Mouse (Mus musculus) left cerebral cortex, adult 11 months (tissue): ENCODE data around the gene Fgfr2.
"Not testable (repeated sequence)": the region's sequence is repeated elsewhere in the genome, so short reads cannot be mapped to it uniquely, and the experiment has no call there.

Source experiments
- DNase-seq: peaks from one replicate; pipeline ENCODE4 v3.0.0; 2022; ENCODE audit warnings: low spot score

Gene Fgfr2

DNA sequence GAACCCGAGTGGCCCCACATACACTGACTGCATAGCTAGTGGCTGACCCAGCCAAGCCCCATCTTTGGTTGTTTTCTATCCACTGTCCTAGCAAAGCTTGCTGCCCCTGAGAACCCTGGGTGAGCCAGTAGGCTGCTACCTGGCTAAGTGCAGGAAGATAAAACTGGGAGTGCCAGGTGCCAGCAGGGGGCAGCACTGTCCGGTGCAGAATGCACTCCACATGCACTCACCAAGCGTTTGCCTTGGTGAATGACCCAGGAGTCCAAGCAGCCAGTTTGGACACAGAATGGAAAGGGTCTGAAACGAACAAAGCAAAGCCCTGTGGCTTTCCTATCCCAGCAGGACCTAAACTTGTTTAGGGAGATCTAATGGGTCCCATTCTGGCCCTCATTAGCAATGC, 1940.5 kb downstream of the Fgfr2 start:
- no peak for DNase-seq

DNA sequence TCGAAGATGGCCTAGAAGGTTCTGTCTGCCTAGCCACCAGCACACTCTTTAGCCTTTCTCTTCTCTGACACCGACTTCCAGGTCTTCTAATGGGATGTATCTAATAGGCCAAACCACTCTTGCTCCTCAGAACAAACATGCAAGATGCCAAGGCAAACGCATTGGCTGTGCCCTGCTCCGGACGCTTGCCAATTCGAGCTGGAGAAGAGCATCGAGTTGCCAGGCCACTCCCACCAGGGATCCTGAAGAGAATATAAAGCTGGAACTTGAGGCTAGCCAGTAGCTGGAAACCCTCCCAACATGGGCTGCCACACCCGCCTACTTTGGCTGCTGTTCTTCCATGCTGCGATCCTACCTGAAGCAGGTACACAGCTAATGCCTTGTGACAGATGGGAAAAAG, 1949.0 kb downstream of the Fgfr2 start, which contains the start of gene 5430419D17Rik:
TSS of gene 5430419D17Rik (plus strand) at position 282 of the 400 bp plus-strand sequence.
- DNase-seq, result no peak

DNA sequence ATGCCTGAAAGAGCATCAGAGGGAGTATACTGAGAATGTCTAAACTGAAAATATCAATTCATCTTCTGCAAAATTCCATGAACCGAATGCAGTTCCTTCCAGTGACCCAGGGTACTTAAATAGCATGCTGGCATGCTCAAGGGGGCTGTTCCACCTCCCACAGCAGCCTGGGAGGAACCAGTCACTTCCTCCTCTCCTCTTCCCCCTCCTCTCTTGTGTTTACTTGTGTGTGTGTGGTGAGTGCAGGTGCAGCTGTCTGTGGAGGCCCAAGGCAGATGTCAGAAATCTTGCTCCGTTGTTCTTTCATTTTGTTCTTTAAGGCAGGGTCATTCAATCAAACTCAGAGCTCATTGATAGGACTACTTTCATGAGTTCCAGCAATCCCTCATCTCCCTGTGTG, 1954.1 kb downstream of the Fgfr2 start:
- DNase-seq, result no peak

DNA sequence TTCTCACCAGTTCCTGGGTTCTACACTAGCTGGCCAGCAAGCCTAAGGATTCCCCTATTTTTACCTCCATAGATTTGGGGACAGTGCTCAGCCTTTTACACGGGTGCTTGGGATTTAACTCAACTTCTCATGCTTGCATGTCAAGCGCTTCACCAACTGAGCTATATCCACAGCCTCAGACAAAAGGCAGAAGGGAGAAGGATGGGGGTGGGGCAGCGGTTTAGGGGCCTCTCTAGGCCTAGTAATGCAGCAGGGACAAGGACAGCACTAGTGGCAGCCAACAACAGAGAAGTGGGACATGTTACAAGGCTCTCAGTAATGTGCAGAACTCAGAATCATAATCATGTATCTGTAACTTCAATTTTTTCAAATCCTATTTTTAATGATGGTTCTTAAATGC, 1955.4 kb downstream of the Fgfr2 start:
- DNase-seq, result no peak

DNA sequence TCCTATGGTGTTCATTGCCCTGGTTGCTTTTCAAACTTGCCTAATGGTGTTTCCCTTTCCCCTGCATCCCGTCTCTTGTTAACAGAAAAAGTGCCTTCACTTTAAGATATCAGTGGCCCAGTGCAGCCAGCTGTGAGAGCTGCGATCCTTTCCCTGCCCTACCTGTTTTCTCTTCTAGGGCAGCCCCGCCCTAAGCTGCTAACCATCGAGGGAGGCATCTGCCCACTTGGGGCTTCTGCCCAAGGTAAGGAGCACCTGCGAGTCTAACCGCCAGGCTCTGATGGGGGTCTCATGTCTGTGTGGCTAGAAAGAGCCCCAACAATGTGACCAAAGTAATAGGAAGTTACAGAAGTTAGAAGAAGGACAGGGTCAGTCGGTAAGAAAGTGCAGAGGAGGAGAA, 1960.9 kb downstream of the Fgfr2 start:
- DNase-seq, result no peak

DNA sequence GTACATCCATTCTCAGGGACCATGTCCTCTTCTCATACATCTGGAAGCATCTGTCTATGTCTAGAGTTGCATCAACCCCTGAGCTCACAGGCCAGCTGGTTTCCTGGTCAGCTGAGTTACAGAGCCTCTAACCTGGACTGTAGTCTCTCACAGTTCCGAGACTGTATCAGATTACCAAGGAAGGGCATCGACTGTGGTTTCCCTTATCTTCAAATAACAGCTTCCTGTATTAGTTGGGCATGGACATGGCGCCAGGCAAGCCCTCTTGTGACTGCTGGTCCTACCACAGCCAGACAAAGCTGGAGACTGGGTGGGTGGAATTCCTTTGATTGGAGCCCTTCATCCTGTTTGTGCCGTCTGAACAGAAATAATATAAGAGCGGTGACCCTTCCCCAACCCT, 1970.1 kb downstream of the Fgfr2 start:
- DNase-seq, result no peak

DNA sequence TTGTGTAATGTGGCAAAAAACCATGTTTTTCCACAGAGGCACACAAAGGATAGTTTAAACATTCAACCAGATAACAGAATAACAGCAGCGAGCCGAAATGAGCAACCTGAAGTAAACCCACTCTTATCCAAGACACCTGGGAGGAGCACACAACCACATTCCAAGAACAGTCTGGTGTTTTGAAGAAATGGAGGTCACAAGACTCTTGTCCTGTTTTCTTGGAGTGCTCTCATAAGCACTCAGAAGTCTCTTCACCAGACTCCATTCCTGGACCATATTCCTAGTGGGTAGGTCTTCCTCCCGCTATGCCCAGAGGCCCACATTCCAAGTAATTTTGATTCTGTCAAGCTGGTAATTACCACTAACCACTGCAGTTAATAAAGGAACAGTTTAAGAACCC, 1973.0 kb downstream of the Fgfr2 start:
- DNase-seq, result no peak

DNA sequence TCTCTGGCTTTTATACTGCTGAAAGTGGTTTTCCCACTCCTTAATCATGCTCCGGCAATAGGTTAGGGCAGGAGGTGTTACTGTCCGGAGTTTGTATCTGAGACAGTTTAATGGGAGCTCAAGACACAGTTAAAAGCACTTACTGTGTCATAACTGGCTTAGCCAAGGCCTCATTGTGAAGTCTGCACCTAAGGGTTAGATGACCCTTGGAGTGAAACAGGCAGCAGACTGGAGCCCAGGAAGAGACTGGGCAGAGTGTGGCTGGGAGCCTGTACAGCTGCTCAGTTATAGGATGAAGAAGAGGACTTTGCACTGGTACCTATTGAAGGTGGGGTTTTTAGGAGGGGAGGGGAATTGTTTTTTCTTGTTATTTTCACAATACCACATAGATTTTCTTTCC, 1976.9 kb downstream of the Fgfr2 start, which contains the start of gene 4933402N03Rik:
TSS of gene 4933402N03Rik (minus strand) at position 101 of the 400 bp plus-strand sequence.
- no peak for DNase-seq

DNA sequence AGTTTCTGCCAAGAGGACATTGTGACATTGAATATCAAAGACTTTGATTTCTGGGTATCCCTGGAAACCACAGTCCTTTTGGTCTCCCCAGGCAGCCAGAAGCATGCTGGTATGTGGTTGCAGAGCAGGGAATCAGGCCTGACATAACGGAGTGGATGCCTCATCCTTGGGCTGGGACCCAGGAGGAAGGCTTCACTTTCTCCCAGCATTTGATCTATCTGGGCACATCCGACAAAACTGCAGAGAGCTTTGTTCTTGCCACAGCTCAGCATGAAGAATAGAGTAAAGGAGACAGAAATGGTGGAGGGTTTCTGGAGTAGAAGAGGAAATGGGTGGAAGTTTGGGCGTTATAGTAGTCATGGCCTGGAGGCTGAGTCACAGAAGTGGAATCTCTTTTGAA, 1990.0 kb downstream of the Fgfr2 start:
- no peak for DNase-seq

DNA sequence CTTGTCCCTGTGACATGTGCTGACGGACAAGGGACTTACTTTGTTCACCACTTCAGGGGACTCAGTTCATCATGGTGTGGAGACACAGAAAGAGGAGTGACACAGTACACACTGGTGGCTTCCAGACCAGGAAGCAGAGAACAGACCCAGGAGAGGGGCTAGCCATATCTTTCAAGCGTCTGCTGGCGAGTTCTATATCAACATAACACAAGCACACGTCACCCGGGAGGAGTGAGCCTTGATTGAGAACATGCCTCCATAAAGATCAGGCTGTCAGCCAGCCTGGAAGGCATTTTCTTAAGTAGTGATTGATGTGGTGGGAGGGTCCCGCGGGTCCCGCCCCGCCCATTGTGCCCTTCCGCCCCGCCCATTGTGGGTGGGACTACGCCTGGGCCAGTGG, 1993.1 kb downstream of the Fgfr2 start:
- no peak for DNase-seq

DNA sequence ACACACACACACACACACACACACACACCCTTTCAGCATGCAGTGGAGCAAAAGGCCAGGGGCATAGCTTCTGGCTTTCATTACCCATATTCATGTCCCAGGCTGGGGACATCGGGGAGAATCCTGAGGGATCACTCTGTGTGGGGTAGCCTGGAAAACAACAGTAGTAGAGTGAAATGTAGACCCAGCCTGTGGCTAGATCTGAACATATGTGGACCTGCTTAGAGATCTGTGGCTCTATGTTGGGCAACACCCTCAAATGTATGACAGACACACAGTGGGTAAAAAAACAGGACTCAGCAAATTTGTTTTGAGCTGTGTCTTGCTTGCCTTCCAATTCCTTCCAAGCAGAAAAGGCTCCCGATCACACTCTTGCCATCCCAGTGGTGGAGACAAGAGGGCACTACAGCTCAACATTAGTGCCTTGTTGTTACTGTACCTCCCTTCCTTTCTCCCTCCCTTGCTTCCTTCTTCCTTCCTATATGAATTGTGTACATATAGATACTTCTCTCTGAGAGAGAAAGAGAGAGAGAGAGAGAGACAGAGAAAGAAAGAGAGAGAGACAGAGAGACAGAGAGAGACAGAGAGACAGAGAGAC, 2000.8 kb downstream of the Fgfr2 start:
- DNase-seq, result no peak

DNA sequence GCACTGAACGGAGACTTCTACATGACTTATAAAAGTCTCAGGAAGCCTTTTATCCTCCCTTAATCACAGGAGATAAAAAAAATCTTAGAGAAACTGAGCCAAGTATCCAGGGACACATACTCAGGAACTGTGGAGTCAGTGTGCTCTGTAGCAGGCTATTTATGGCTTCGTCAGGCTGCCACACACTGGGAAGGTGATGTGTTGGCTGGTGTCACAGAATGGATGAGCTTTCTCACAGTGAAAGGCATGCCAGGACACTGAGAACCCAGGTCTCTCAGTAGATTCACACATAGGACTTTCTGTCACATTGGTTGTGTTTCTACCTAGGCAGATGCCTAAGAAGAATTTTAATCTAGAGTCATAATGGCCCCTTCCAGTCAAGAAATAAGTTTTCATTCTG, 2008.7 kb downstream of the Fgfr2 start:
- DNase-seq, result no peak

DNA sequence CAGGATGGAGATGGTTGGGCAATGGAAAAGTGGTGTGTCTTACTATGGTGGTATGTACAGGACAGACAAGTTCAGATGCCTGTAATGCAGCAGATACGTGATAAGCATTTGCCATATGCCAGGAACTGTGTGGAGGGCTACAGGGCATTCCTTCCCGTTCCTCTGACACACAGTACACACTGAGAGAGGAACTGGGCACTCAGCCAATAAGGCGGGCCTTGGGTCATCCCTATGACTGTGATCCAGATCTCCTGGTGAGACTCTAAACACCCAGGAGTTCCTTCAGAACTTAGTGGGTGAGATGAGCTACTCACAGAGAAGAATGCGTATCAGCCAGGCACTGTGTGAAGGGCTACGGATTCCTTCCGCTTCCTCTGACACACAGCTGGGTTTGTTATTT, 2009.5 kb downstream of the Fgfr2 start:
- no peak for DNase-seq

DNA sequence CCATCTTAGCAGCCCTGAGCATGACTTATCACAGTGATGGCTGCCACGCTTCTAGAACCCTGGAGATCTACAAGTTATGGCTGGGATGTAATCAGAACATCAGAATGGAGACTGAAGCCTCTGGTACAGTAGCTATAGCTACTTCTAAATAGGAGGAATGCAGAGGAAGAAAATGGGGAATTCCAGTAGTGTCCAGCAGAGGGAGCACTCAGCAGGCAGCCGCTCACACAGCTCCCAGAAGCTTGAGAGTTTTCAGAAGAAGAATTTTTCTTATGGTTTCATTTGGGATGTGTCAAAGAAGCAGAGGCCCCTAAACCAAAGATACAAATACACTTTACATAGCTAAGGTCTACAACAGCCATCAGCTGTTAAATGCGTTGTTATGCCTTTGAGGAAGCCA, 2010.7 kb downstream of the Fgfr2 start:
- peak; percentile 42 for DNase-seq

DNA sequence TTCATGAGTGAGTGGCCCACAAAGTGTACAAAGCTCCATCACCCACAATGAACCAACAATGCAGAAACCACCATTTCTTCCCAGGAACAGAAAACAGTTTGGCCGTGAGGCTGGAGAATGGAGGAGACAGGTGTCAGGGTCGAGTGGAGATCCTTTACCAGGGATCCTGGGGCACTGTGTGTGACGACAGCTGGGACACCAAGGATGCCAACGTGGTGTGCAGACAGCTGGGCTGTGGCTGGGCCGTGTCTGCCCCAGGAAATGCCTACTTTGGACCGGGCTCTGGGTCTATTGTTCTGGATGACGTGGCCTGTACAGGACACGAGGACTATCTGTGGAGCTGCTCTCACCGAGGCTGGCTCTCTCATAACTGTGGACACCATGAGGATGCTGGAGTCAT, 2040.7 kb downstream of the Fgfr2 start:
- not testable (repeated sequence) for DNase-seq

DNA sequence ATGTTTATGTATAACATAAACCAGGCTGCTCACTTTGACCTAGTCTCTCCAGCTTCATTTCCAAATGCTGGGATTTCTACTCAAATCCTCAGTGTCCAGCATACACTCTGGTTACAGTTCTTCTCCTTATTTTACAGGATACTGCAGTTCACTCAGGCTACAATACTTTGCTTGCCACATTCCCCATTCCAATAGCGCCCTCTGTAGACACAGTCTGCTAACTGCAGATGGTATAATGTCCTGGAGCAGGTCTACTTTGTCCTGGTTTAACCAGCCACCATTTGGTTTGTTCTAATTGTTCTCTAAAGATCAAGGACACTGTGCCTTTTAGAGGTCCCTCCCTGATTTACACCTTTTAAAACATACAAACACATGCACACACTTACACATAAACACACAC, 2047.2 kb downstream of the Fgfr2 start:
- no peak for DNase-seq

DNA sequence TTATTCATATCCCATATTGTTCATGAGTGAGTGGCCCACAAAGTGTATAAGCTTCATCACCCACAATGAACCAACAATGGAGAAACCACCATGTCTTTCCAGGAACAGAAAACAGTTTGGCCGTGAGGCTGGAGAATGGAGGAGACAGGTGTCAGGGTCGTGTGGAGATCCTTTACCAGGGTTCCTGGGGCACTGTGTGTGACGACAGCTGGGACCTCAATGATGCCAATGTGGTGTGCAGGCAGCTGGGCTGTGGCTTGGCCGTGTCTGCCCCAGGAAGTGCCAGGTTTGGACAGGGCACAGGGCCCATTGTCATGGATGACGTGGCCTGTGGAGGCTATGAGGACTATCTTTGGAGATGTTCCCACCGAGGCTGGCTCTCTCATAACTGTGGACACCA, 2049.1 kb downstream of the Fgfr2 start:
- not testable (repeated sequence) for DNase-seq

DNA sequence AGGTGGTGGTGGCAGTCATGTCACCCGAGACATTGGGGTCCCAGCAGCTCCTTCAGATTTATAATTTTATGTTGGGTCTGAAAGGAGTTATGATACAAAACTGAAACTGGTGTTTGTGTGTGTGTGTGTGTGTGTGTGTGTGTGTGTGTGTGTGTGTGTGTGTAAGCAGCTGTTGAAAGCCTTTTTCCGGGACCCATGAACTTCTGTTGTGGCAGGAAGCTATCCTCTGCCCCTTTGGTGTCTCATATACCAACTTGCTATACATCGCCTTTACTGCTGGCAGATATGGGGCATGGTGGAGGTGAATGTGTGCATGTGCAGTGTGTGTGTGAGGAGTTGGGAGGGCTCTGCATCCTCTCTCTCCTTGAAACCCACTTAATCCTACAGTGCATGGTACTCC, 2049.7 kb downstream of the Fgfr2 start:
- not testable (repeated sequence) for DNase-seq

DNA sequence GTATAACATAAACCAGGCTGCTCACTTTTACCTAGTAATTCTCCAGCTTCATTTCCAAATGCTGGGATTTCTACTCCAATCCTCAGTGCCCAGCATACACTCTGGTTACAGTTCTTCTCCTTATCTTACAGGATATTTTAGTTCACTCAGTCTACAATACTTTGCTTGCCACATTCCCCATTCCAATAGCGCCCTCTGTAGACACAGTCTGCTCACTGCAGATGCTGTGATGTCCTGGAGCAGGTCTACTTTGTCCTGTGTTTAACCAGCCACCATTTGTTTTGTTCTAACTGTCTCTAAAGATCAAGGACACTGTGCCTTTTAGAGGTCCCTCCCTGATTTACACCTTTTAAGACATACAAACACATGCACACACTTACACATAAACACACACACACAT, 2055.0 kb downstream of the Fgfr2 start:
- DNase-seq, result not testable (repeated sequence)

DNA sequence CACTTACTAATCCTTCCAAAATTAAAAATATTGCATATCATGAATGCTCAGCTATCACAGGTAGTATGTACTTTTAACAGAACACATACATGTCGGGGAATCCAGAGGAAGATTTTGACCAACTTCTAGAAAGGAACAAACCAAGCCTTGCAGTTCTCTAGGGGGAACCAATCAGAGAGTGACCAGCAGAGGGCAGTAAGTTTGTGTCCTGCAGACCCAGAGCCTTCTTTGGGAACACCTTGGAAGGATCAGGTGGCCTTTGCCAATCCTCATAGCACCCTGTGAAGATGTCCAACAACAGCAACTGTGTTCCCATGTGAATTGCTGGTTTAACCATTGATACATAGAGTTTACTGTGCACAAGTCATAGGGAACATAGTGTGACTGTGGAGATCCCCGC, 2060.6 kb downstream of the Fgfr2 start:
- DNase-seq, result no peak

DNA sequence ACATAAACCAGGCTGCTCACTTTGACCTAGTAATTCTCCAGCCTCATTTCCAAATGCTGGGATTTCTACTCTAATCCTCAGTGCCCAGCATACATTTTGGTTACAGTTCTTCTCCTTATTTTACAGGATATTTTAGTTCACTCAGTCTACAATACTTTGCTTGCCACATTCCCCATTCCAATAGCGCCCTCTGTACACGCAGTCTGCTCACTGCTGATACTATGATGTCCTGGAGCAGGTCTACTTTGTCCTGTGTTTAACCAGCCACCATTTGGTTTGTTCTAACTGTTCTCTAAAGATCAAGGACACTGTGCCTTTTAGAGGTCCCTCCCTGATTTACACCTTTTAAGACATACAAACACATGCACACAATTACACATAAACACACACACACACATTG, 2063.3 kb downstream of the Fgfr2 start:
- DNase-seq, result not testable (repeated sequence)

DNA sequence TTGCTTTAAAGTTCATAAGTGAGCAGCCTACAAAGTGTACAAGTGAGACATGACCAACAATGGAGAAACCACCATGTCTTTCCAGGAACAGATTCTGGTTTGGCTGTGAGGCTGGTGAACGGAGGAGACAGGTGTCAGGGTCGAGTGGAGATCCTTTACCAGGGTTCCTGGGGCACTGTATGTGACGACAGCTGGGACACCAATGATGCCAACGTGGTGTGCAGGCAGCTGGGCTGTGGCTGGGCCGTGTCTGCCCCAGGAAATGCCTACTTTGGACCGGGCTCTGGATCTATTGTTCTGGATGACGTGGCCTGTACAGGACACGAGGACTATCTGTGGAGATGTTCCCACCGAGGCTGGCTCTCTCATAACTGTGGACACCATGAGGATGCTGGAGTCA, 2065.2 kb downstream of the Fgfr2 start:
- DNase-seq, result not testable (repeated sequence)

DNA sequence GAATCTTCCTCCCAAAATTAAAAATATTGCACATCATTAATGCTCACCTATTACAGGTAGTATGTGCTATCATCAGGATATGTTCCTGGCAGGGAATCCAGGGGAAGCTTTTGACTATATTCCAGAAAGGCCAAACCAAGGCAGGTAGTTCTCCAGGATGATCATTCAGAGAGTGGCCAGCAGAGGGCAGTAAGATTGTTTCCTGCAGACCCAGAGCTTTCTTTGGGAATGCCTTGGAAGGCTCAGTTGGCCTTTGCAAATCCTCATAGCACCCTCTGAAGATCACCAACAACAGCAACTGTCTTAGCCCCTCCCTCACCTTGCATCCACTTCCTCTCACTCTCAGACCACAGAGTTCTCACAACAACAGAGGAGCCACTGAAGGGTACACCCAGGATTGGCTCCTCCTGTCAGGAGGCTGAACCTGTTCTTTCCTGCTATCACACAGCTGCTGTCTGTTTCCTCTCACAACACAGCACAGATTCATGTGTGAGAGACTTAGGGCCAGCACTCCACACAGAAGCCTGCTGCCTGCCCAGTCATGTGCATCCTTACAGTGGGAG, 2068.3 kb downstream of the Fgfr2 start:
- DNase-seq, result no peak

DNA sequence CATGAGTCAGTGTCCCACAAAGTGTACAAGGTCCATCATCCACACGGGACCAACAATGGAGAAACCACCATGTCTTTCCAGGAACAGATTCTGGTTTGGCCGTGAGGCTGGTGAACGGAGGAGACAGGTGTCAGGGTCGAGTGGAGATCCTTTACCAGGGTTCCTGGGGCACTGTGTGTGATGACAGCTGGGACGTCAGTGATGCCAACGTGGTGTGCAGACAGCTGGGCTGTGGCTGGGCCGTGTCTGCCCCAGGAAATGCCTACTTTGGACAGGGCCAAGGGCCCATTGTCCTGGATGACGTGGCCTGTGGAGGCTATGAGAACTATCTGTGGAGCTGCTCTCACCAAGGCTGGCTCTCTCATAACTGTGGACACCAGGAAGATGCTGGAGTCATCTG, 2073.3 kb downstream of the Fgfr2 start:
- not testable (repeated sequence) for DNase-seq
